Mouse (Mus musculus) kidney, adult 2 months (tissue): ENCODE data around the gene Cdkn1b.

ENCODE experiments used
- CTCF ChIP-seq: fragments of 200-500 bp; conservative IDR thresholded peaks from 2 replicates; pipeline ENCODE4 v1.5.1; 2011; ENCODE audit warnings: low read depth, mild to moderate bottlenecking, control low read depth, low read length, moderate library complexity, mixed read lengths; ENCODE audit not compliant: insufficient read depth, insufficient read length
- POLR2A ChIP-seq: fragments of 200-500 bp; IDR thresholded peaks from one replicate; pipeline ENCODE4 v1.6.1; 2011; ENCODE audit warnings: low read depth, low read length, control low read depth

GRCm38 (mm10) chr6:134923670-134924069 is 3.5 kb downstream of the Cdkn1b start:
- TF ChIP-seq CTCF (no peak), POLR2A (no peak)
